Mouse (Mus musculus) stomach, postnatal 0 days (tissue): ENCODE results near the gene Dexi. TPM values are rescaled to one million over a fixed set of nuclear protein-coding genes. Genes with fewer than 3 reads are reported as not detected.

Experiments used
- ATAC-seq: fragments of 200-750 bp; cut with Nextera tagmentation; 2 replicates; pipeline ENCODE4 v1.8.0; 2017; ENCODE audit not compliant: low FRiP score, low TSS enrichment
- DNase-seq: peaks from one replicate; pipeline ENCODE4 v3.0.0-alpha.2; 2016; ENCODE audit warnings: low spot score
- H3K27ac ChIP-seq: fragments of 300-500 bp; sonication (generic); replicated peaks from 2 replicates; pipeline ENCODE4 v1.5.1; 2014; ENCODE audit warnings: mild to moderate bottlenecking, control low read depth
- H3K27me3 ChIP-seq: fragments of 300-500 bp; sonication (generic); 2 replicates; pipeline ENCODE4 v1.6.1; 2014; ENCODE audit warnings: low read length; ENCODE audit not compliant: control insufficient read depth, insufficient read depth
- H3K36me3 ChIP-seq: fragments of 300-500 bp; sonication (generic); 2 replicates; pipeline ENCODE4 v1.6.1; 2014; ENCODE audit warnings: low read length, mixed read lengths; ENCODE audit not compliant: control insufficient read depth, insufficient read depth
- H3K4me1 ChIP-seq: fragments of 300-500 bp; sonication (generic); replicated peaks from 2 replicates; pipeline ENCODE4 v1.6.1; 2014; ENCODE audit warnings: antibody characterized with exemption; ENCODE audit not compliant: control insufficient read depth, insufficient read depth
- H3K4me2 ChIP-seq: fragments of 300-500 bp; sonication (generic); replicated peaks from 2 replicates; pipeline ENCODE4 v1.6.1; 2014; ENCODE audit warnings: low read depth, mild to moderate bottlenecking, control low read depth, moderate library complexity
- H3K4me3 ChIP-seq: fragments of 300-500 bp; sonication (generic); 2 replicates; pipeline ENCODE4 v1.5.1; 2014; ENCODE audit warnings: low read depth, low read length, control low read depth
- H3K9ac ChIP-seq: fragments of 300-500 bp; sonication (generic); 2 replicates; pipeline ENCODE4 v1.6.1; 2014; ENCODE audit warnings: mild to moderate bottlenecking, low read length, control low read depth, mixed read lengths
- H3K9me3 ChIP-seq: fragments of 300-500 bp; sonication (generic); 2 replicates; pipeline ENCODE4 v1.6.1; 2016; ENCODE audit warnings: low read length; ENCODE audit not compliant: control insufficient read depth
- CTCF ChIP-seq: IDR thresholded peaks from 2 replicates; pipeline ENCODE4 v1.5.1; 2016; ENCODE audit warnings: antibody characterized with exemption, low read depth, mild to moderate bottlenecking, moderate library complexity
- EP300 ChIP-seq: optimal IDR thresholded peaks from 2 replicates; pipeline ENCODE3; 2016; ENCODE audit warnings: antibody characterized with exemption
- WGBS: fragments of 180-500 bp; shearing (Covaris S2); extraction: QIAGEN DNeasy Blood & Tissue Kit; methylation state at CpG from one replicate; pipeline ENCODE4 v1.1.7; 2014; 5-methylcytosine and 5-hydroxymethylcytosine counted together
- polyA plus RNA-seq: library from polyadenylated mRNA; unstranded; fragments of >200 nt; fragmentation: Nextera tagmentation; extraction: Ambion mirVana; gene quantifications from 2 replicates; pipeline ENCODE4 v1.2.1, GENCODE M21; 2015

Dexi gene
- polyA plus RNA-seq, 1 experiment from 2014 or later, result 23.5 TPM

- H3K9ac ChIP-seq, result no peak overlapping the region
- no peak for DNase-seq
- no peak overlapping the region for H3K4me2 ChIP-seq
- H3K27ac ChIP-seq, result no peak overlapping the region
- no peaks in the 10 kb centered on the region for H3K27me3 ChIP-seq
- no peak for ATAC-seq
- no peaks in the 10 kb centered on the region for H3K36me3 ChIP-seq
- TF ChIP-seq EP300 (no peak), CTCF (no peak)
- H3K9me3 ChIP-seq, result no peaks in the 10 kb centered on the region
- no peak overlapping the region for H3K4me3 ChIP-seq
- H3K4me1 ChIP-seq, result 0 out of 2 replicates have a peak, but pooled peaks cover 2% of the 10 kb centered on the region
- WGBS, result 82% methylated on average over 6 of the region's 6 CpGs
Observed at GRCm38 (mm10) chr16:10453872-10454582, 88.8 kb downstream of the Dexi start.

Other genes with a start within 250 kb of the Dexi start
- 81.6 and 92.1 TPM in 2 replicates for gene Emp2, start 229.1 kb downstream of the Dexi start, polyA plus RNA-seq
- gene Tekt5, start 147.6 kb downstream of the Dexi start, polyA plus RNA-seq, result 0.74 and 1.0 TPM in 2 replicates
- gene Nubp1, start 131.1 kb downstream of the Dexi start, polyA plus RNA-seq, result 31.0 and 33.8 TPM in 2 replicates
- gene Tvp23a, start 95.7 kb downstream of the Dexi start, polyA plus RNA-seq, result 1.9 and 2.4 TPM in 2 replicates
- 0.16 and 0.18 TPM in 2 replicates for gene Ciita, start 63.0 kb downstream of the Dexi start, polyA plus RNA-seq
- 28.1 and 28.8 TPM in 2 replicates for gene Clec16a, start 2.3 kb upstream of the Dexi start, polyA plus RNA-seq
- gene Socs1, start 242.5 kb upstream of the Dexi start, polyA plus RNA-seq, result 7.3 and 8.4 TPM in 2 replicates
- not detected in 2 replicates for gene Tnp2, start 245.6 kb upstream of the Dexi start, polyA plus RNA-seq
- gene Prm3, start 247.9 kb upstream of the Dexi start, polyA plus RNA-seq, result not detected in 2 replicates